Comparison of ENCODE assay signal across 22 mouse cellular contexts in the genomic region with DNA sequence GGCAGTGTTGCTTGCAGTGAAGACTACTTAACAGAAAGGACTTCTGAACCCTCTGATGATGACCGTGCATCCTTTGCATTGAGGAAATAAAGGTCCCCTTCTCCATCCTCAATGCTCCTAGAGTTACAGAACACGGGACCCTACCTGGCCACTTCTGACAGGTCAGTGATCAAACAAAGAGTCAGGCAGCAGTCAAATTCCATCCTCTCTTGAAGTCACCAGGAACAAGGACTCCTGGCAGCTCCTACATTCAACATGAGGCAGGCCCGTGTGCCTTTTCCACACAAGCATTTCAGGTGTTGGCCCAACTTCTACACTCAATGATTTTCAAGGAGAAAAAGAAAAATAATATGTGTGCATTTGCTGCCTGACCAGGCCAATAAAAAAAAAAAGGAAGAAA.
DNase-seq lines count a peak whose midpoint lies in the region; ATAC-seq and TF ChIP-seq lines count a peak whose summit lies in the region.
"Had no signal": no experiment of that assay in that cellular context is flagged by ENCODE, and none has a peak within 500 bp of the region (broad histone marks: within the 10 kb centered on the region; RNA-seq: fewer than 3 reads in every experiment).

No protein-coding gene starts in this region.

- no peak for DNase-seq in kidney, adult 11 months
- no peak for DNase-seq in lung, postnatal 14 days
- peak; percentile 28 for DNase-seq in lung, postnatal 0 days (ENCODE audit: low spot score)
- DNase-seq in lung, postnatal 36 days: no peak
- DNase-seq: adrenal gland, adult 2 months; adrenal gland, postnatal 10 days; adrenal gland, postnatal 25 days; cerebellum, adult 11 months; cerebellum, adult 18-20 months; cerebellum, adult 8-10 months; cerebellum, adult 9-11 months; cerebellum, postnatal 14 days; cerebellum, postnatal 36 days; embryo, embryonic 11 days had no signal

- no peak for ATAC-seq in kidney, embryonic 16.5 days (ENCODE audit: low FRiP score, low TSS enrichment)
- ATAC-seq in lung, embryonic 15.5 days (ENCODE audit: borderline replicate concordance, extremely low read depth, low FRiP score, low TSS enrichment): peak; percentile 68
- peak; percentile 61 for ATAC-seq in lung, postnatal 0 days
- ATAC-seq: forebrain, embryonic 14.5 days had no signal

- no peak overlapping the region for H3K4me3 ChIP-seq in kidney, embryonic 16.5 days (ENCODE audit: low read length)
- H3K4me3 ChIP-seq in lung, embryonic 15.5 days: no peak overlapping the region
- no peak overlapping the region for H3K4me3 ChIP-seq in lung, postnatal 0 days (ENCODE audit: low read depth, low read length)
- H3K4me3 ChIP-seq: embryonic facial prominence, embryonic 13.5 days; embryonic facial prominence, embryonic 15.5 days; erythroblast, embryonic 14.5 days; forebrain, embryonic 10.5 days; forebrain, embryonic 12.5 days had no signal

- TF ChIP-seq EP300 in lung, postnatal 0 days (IDR thresholded peaks at IDR 0.05): no peak

- H3K9ac ChIP-seq in kidney, embryonic 16.5 days (replicated peaks; ENCODE audit: low read length): no peak overlapping the region
- no peak overlapping the region for H3K9ac ChIP-seq in lung, embryonic 15.5 days
- H3K9ac ChIP-seq in lung, postnatal 0 days (replicated peaks; ENCODE audit: low read depth): no peak overlapping the region
- H3K9ac ChIP-seq: embryonic facial prominence, embryonic 13.5 days; embryonic facial prominence, embryonic 15.5 days; forebrain, embryonic 12.5 days had no signal

- H3K4me2 ChIP-seq in kidney, embryonic 16.5 days (replicated peaks; ENCODE audit: low read depth, low read length): no peak overlapping the region
- no peak overlapping the region for H3K4me2 ChIP-seq in lung, embryonic 15.5 days
- no peak overlapping the region for H3K4me2 ChIP-seq in lung, postnatal 0 days (replicated peaks; ENCODE audit: low read depth, low read length)
- H3K4me2 ChIP-seq: embryonic facial prominence, embryonic 13.5 days; embryonic facial prominence, embryonic 15.5 days; forebrain, embryonic 12.5 days had no signal

- H3K27me3 ChIP-seq in kidney, embryonic 16.5 days (ENCODE audit: insufficient read depth, low read length): no peaks in the 10 kb centered on the region
- H3K27me3 ChIP-seq in lung, embryonic 15.5 days: no peaks in the 10 kb centered on the region
- H3K27me3 ChIP-seq in lung, postnatal 0 days (replicated peaks; ENCODE audit: insufficient read depth, low read length): no peaks in the 10 kb centered on the region
- H3K27me3 ChIP-seq: embryonic facial prominence, embryonic 13.5 days; forebrain, embryonic 12.5 days had no signal

- no peaks in the 10 kb centered on the region for H3K9me3 ChIP-seq in kidney, embryonic 16.5 days (ENCODE audit: low read length)
- H3K9me3 ChIP-seq in lung, embryonic 15.5 days: no peaks in the 10 kb centered on the region
- H3K9me3 ChIP-seq in lung, postnatal 0 days (ENCODE audit: low read length): no peaks in the 10 kb centered on the region
- H3K9me3 ChIP-seq: embryonic facial prominence, embryonic 13.5 days; embryonic facial prominence, embryonic 15.5 days; forebrain, embryonic 10.5 days; forebrain, embryonic 12.5 days had no signal

- TF ChIP-seq CTCF in lung, postnatal 0 days (IDR thresholded peaks at IDR 0.05): no peak

- WGBS in kidney, embryonic 16.5 days: 52% methylated on average over 3 of the region's 3 CpGs
- 64% methylated on average over 3 of the region's 3 CpGs for WGBS in lung, embryonic 15.5 days
- 54% methylated on average over 3 of the region's 3 CpGs for WGBS in lung, postnatal 0 days

- 0 out of 2 replicates have a peak overlapping the region, but pooled peaks have one; percentile 1 for H3K27ac ChIP-seq in kidney, embryonic 16.5 days (ENCODE audit: low read length)
- H3K27ac ChIP-seq in lung, embryonic 15.5 days: peak overlapping the region; percentile 56
- H3K27ac ChIP-seq in lung, postnatal 0 days (ENCODE audit: low read length): no peak overlapping the region
- H3K27ac ChIP-seq: embryonic facial prominence, embryonic 13.5 days; embryonic facial prominence, embryonic 15.5 days; forebrain, embryonic 10.5 days; forebrain, embryonic 12.5 days had no signal

- H3K4me1 ChIP-seq in kidney, embryonic 16.5 days (ENCODE audit: insufficient read depth, low read length): peaks cover 4% of the 10 kb centered on the region; the same call in 1 of the 2 replicates
- peaks cover 3% of the 10 kb centered on the region; the same call in 1 of the 2 replicates for H3K4me1 ChIP-seq in lung, embryonic 15.5 days
- no peaks in the 10 kb centered on the region for H3K4me1 ChIP-seq in lung, postnatal 0 days (ENCODE audit: insufficient read depth, low read depth, low read length)
- H3K4me1 ChIP-seq: embryonic facial prominence, embryonic 15.5 days; forebrain, embryonic 12.5 days had no signal

- H3K36me3 ChIP-seq in kidney, embryonic 16.5 days (ENCODE audit: insufficient read depth, low read length): peaks cover 5% of the 10 kb centered on the region; the same call in 1 of the 2 replicates
- H3K36me3 ChIP-seq in lung, embryonic 15.5 days: 0 out of 2 replicates have a peak, but pooled peaks cover 4% of the 10 kb centered on the region
- no peaks in the 10 kb centered on the region for H3K36me3 ChIP-seq in lung, postnatal 0 days (ENCODE audit: insufficient read depth, low read length)
- H3K36me3 ChIP-seq: embryonic facial prominence, embryonic 15.5 days had no signal
